Mouse (Mus musculus): ENCODE measurements at regions not wholly inside any gene's neighbourhood (a gene's known extent, or its start where the extent isn't known, plus 50 kb on each side); places are given as distances from the start of the nearest gene placed in this dataset.

GRCm38 (mm10) chr6:71030541-71030940, 74.2 kb downstream of the Foxi3 start:
- Histone ChIP-seq H3K27me3 (ENCODE audit: control insufficient read depth, insufficient read depth, low read length) (no peaks in the 10 kb centered on the region), H3K27ac (replicated peaks; ENCODE audit: insufficient read depth, low read depth, low read length) (no peak overlapping the region), H3K4me1 (ENCODE audit: control insufficient read depth, insufficient read depth, low read length) (no peaks in the 10 kb centered on the region), H3K79me2 (ENCODE audit: control insufficient read depth, insufficient read depth, low read length) (no peaks in the 10 kb centered on the region), H3K9ac (ENCODE audit: low read depth, low read length) (no peak overlapping the region), H3K36me3 (ENCODE audit: control insufficient read depth, insufficient read depth, low read length) (no peaks in the 10 kb centered on the region), H3K4me3 (ENCODE audit: insufficient read depth, low read depth, low read length) (no peak overlapping the region)
- 54% methylated on average over 5 of the region's 5 CpGs for WGBS
- peak; percentile 34 for DNase-seq (ENCODE audit: extremely low read depth, low read depth, low spot score)
- TF ChIP-seq POLR2A (IDR thresholded peaks at IDR 0.05; ENCODE audit: extremely low read depth, insufficient read depth, low read length), result no peak
- TF ChIP-seq CTCF (IDR thresholded peaks at IDR 0.05; ENCODE audit: low read depth, low read length), result peak; percentile 34; the same call in 1 of the 2 replicates

DNA sequence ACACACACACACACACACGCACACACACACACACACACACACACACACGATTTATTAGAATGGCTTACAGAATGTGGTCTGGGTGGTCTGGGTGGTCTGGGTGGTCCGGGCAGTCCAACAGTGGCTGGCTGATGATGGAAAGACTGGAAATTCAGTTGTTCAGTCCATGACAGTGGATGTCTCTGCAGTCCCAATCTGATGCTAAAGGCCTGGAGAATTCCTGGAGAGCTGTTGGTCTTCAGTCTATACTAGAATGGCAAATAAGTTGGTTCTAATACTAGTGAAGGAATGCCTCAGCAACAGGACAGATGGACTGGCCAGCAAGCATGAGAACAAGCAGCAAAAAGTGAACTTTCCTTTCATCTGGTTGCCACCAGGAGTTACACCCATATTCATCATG, 87.9 kb downstream of the Foxi3 start:
- no peak for DNase-seq (ENCODE audit: extremely low read depth, low read depth, low spot score)
- no peak overlapping the region for H3K9ac ChIP-seq (ENCODE audit: low read depth, low read length)
- H3K27me3 ChIP-seq (ENCODE audit: control insufficient read depth, insufficient read depth, low read length), result 0 out of 2 replicates have a peak, but pooled peaks cover 4% of the 10 kb centered on the region
- TF ChIP-seq POLR2A (IDR thresholded peaks at IDR 0.05; ENCODE audit: extremely low read depth, insufficient read depth, low read length) (no peak), CTCF (IDR thresholded peaks at IDR 0.05; ENCODE audit: low read depth, low read length) (no peak)
- no peaks in the 10 kb centered on the region for H3K79me2 ChIP-seq (ENCODE audit: control insufficient read depth, insufficient read depth, low read length)
- H3K36me3 ChIP-seq (ENCODE audit: control insufficient read depth, insufficient read depth, low read length), result no peaks in the 10 kb centered on the region
- H3K4me3 ChIP-seq (ENCODE audit: insufficient read depth, low read depth, low read length), result no peak overlapping the region
- no peak overlapping the region for H3K27ac ChIP-seq (replicated peaks; ENCODE audit: insufficient read depth, low read depth, low read length)
- WGBS, result 93% methylated on average over 3 of the region's 3 CpGs
- no peaks in the 10 kb centered on the region for H3K4me1 ChIP-seq (ENCODE audit: control insufficient read depth, insufficient read depth, low read length)

GRCm38 (mm10) chr6:71045261-71045660, 88.9 kb downstream of the Foxi3 start:
- Histone ChIP-seq H3K4me1 (ENCODE audit: control insufficient read depth, insufficient read depth, low read length) (no peaks in the 10 kb centered on the region), H3K27me3 (ENCODE audit: control insufficient read depth, insufficient read depth, low read length) (0 out of 2 replicates have a peak, but pooled peaks cover 4% of the 10 kb centered on the region), H3K9ac (ENCODE audit: low read depth, low read length) (no peak overlapping the region), H3K36me3 (ENCODE audit: control insufficient read depth, insufficient read depth, low read length) (no peaks in the 10 kb centered on the region), H3K4me3 (ENCODE audit: insufficient read depth, low read depth, low read length) (no peak overlapping the region), H3K27ac (replicated peaks; ENCODE audit: insufficient read depth, low read depth, low read length) (no peak overlapping the region), H3K79me2 (ENCODE audit: control insufficient read depth, insufficient read depth, low read length) (no peaks in the 10 kb centered on the region)
- no peak for TF ChIP-seq CTCF (IDR thresholded peaks at IDR 0.05; ENCODE audit: low read depth, low read length)
- TF ChIP-seq POLR2A (IDR thresholded peaks at IDR 0.05; ENCODE audit: extremely low read depth, insufficient read depth, low read length), result no peak
- 93% methylated on average over 4 of the region's 4 CpGs for WGBS
- no peak for DNase-seq (ENCODE audit: extremely low read depth, low read depth, low spot score)

DNA sequence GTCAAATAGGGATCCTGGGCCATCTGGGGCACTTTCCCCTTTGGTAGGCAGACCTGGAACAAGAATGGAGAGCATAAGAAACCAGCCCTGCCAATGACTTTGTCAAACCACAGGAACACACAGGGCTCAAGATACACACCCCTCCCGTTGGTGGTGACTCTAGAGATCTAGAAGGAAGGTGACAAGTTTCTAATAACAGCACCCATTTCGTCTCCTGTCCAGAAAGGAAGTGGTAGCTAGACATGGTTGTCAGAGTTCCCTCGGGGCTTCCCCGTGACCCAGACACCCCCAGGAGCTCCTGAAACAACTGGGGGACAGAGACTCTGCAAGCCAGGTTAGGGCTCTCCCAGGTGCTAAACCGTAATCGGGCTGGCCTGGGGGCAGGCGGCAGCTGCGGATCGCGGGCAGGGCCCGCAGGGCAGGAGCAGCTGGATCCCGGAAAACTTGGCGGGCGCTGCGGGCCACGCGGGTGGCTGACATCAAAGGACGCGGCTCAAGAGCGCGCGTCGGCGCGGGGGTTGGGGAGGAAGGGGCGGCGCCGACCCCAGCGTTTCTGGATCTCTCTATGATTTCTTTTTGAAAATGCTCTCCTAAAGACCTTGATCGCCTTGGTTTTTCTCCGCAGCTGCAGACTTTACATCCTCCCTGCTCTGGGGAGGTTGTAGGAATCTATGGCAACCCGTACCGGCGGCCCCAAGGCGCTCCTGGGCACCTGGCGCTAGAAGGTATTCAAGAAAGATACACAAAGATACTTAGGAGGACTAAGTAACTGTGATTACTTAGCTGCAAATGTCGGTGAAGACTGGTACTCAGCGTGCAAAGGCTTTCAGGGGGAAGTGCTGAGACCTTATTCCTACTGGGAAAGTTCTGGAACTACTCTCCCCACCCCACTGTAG, 92.1 kb downstream of the Foxi3 start:
- WGBS, result 4% methylated on average over 38 of the region's 38 CpGs
- DNase-seq (ENCODE audit: extremely low read depth, low read depth, low spot score), result no peak
- no peaks in the 10 kb centered on the region for H3K4me1 ChIP-seq (ENCODE audit: control insufficient read depth, insufficient read depth, low read length)

GRCm38 (mm10) chr6:71050248-71050647, 93.9 kb downstream of the Foxi3 start:
- Histone ChIP-seq H3K4me3 (ENCODE audit: insufficient read depth, low read depth, low read length) (no peak overlapping the region), H3K9ac (ENCODE audit: low read depth, low read length) (no peak overlapping the region), H3K4me1 (ENCODE audit: control insufficient read depth, insufficient read depth, low read length) (no peaks in the 10 kb centered on the region), H3K79me2 (ENCODE audit: control insufficient read depth, insufficient read depth, low read length) (no peaks in the 10 kb centered on the region), H3K27ac (replicated peaks; ENCODE audit: insufficient read depth, low read depth, low read length) (no peak overlapping the region), H3K27me3 (ENCODE audit: control insufficient read depth, insufficient read depth, low read length) (0 out of 2 replicates have a peak, but pooled peaks cover 4% of the 10 kb centered on the region), H3K36me3 (ENCODE audit: control insufficient read depth, insufficient read depth, low read length) (no peaks in the 10 kb centered on the region)
- WGBS, result 69% methylated on average over 5 of the region's 5 CpGs
- TF ChIP-seq CTCF (IDR thresholded peaks at IDR 0.05; ENCODE audit: low read depth, low read length), result no peak
- TF ChIP-seq POLR2A (IDR thresholded peaks at IDR 0.05; ENCODE audit: extremely low read depth, insufficient read depth, low read length), result no peak
- no peak for DNase-seq (ENCODE audit: extremely low read depth, low read depth, low spot score)

More for the DNA sequence above, 92.1 kb downstream of the Foxi3 start:
- H3K36me3 ChIP-seq (ENCODE audit: control insufficient read depth, insufficient read depth, low read length), result no peaks in the 10 kb centered on the region
- 0 out of 2 replicates have a peak, but pooled peaks cover 4% of the 10 kb centered on the region for H3K27me3 ChIP-seq (ENCODE audit: control insufficient read depth, insufficient read depth, low read length)
- no peak overlapping the region for H3K27ac ChIP-seq (replicated peaks; ENCODE audit: insufficient read depth, low read depth, low read length)
- H3K4me3 ChIP-seq (ENCODE audit: insufficient read depth, low read depth, low read length), result peak overlapping the region; percentile 14; the same call in 1 of the 2 replicates
- H3K9ac ChIP-seq (ENCODE audit: low read depth, low read length), result no peak overlapping the region
- no peak for TF ChIP-seq CTCF (IDR thresholded peaks at IDR 0.05; ENCODE audit: low read depth, low read length)
- no peak for TF ChIP-seq POLR2A (IDR thresholded peaks at IDR 0.05; ENCODE audit: extremely low read depth, insufficient read depth, low read length)
- no peaks in the 10 kb centered on the region for H3K79me2 ChIP-seq (ENCODE audit: control insufficient read depth, insufficient read depth, low read length)

- no peaks in the 10 kb centered on the region for H3K36me3 ChIP-seq (ENCODE audit: control insufficient read depth, insufficient read depth, low read length)
- TF ChIP-seq CTCF (IDR thresholded peaks at IDR 0.05; ENCODE audit: low read depth, low read length) (no peak), POLR2A (IDR thresholded peaks at IDR 0.05; ENCODE audit: extremely low read depth, insufficient read depth, low read length) (no peak)
- no peaks in the 10 kb centered on the region for H3K4me1 ChIP-seq (ENCODE audit: control insufficient read depth, insufficient read depth, low read length)
- H3K27me3 ChIP-seq (ENCODE audit: control insufficient read depth, insufficient read depth, low read length), result 0 out of 2 replicates have a peak, but pooled peaks cover 4% of the 10 kb centered on the region
- H3K9ac ChIP-seq (ENCODE audit: low read depth, low read length), result no peak overlapping the region
- DNase-seq (ENCODE audit: extremely low read depth, low read depth, low spot score), result no peak
- WGBS, result 48% methylated on average over 14 of the region's 14 CpGs
- no peak overlapping the region for H3K27ac ChIP-seq (replicated peaks; ENCODE audit: insufficient read depth, low read depth, low read length)
- no peaks in the 10 kb centered on the region for H3K79me2 ChIP-seq (ENCODE audit: control insufficient read depth, insufficient read depth, low read length)
- H3K4me3 ChIP-seq (ENCODE audit: insufficient read depth, low read depth, low read length), result no peak overlapping the region
Observed at GRCm38 (mm10) chr6:71050754-71051213, 93.5 kb downstream of the Thnsl2 start.
